Mouse (Mus musculus) midbrain, postnatal 0 days (tissue): ENCODE measurements around the gene Gse1. TPM values are rescaled to one million over a fixed set of nuclear protein-coding genes. Genes with fewer than 3 reads are reported as not detected.

Experiments
- ATAC-seq: fragments of 200-750 bp; cut with Nextera tagmentation; 2 replicates; pipeline ENCODE4 v1.8.0; 2017; ENCODE audit warnings: moderate number of reproducible peaks, mild to moderate bottlenecking, moderate TSS enrichment, moderate library complexity; ENCODE audit not compliant: low FRiP score
- DNase-seq: peaks from one replicate; pipeline ENCODE4 v3.0.0-alpha.2; 2015; ENCODE audit warnings: low spot score
- H3K27ac ChIP-seq: fragments of 300-500 bp; sonication (generic); 2 replicates; pipeline ENCODE4 v1.5.1; 2014; ENCODE audit warnings: low read depth, mild to moderate bottlenecking, low read length, mixed read lengths
- H3K27me3 ChIP-seq: fragments of 300-500 bp; sonication (generic); 2 replicates; pipeline ENCODE4 v1.6.1; 2014; ENCODE audit warnings: low read length, control low read depth, mixed read lengths; ENCODE audit not compliant: insufficient read depth
- H3K36me3 ChIP-seq: fragments of 300-500 bp; sonication (generic); 2 replicates; pipeline ENCODE4 v1.6.1; 2014; ENCODE audit warnings: low read length, control low read depth, mixed read lengths; ENCODE audit not compliant: insufficient read depth
- H3K4me1 ChIP-seq: fragments of 300-500 bp; sonication (generic); 2 replicates; pipeline ENCODE4 v1.6.1; 2014; ENCODE audit warnings: mild to moderate bottlenecking, control low read depth, antibody characterized with exemption, low read length, mixed read lengths; ENCODE audit not compliant: insufficient read depth
- H3K4me2 ChIP-seq: fragments of 300-500 bp; sonication (generic); 2 replicates; pipeline ENCODE4 v1.6.1; 2014; ENCODE audit warnings: low read depth, mild to moderate bottlenecking, low read length, mixed read lengths; ENCODE audit not compliant: poor library complexity, severe bottlenecking
- H3K4me3 ChIP-seq: fragments of 300-500 bp; sonication (generic); 2 replicates; pipeline ENCODE4 v1.5.1; 2014; ENCODE audit warnings: low read depth, mild to moderate bottlenecking, low read length, moderate library complexity
- H3K9ac ChIP-seq: fragments of 300-500 bp; sonication (generic); replicated peaks from 2 replicates; pipeline ENCODE4 v1.6.1; 2014; ENCODE audit warnings: mild to moderate bottlenecking, low read length, moderate library complexity, mixed read lengths; ENCODE audit not compliant: poor library complexity, severe bottlenecking
- H3K9me3 ChIP-seq: fragments of 300-500 bp; sonication (generic); 2 replicates; pipeline ENCODE4 v1.6.1; 2016; ENCODE audit warnings: low read length, control low read depth
- CTCF ChIP-seq: IDR thresholded peaks from 2 replicates; pipeline ENCODE4 v1.5.1; 2016; ENCODE audit warnings: antibody characterized with exemption, mild to moderate bottlenecking
- WGBS: fragments of 180-500 bp; shearing (Covaris S2); extraction: QIAGEN DNeasy Blood & Tissue Kit; methylation state at CpG from one replicate; pipeline ENCODE4 v1.1.7; 2014; 5-methylcytosine and 5-hydroxymethylcytosine counted together
- polyA plus RNA-seq: library from polyadenylated mRNA; unstranded; fragments of >200 nt; fragmentation: Nextera tagmentation; extraction: Ambion mirVana; gene quantifications from 2 replicates; pipeline ENCODE4 v1.2.1, GENCODE M21; 2015
- total RNA-seq: library from RNA; depleted of rRNA; stranded (reverse); fragments of >200 nt; gene quantifications from 2 replicates; pipeline ENCODE4 v1.2.3, GENCODE M21; 2014

Gse1 gene
- total and polyA plus RNA-seq, 2 experiments from 2014 or later, result 12.4 to 51.3 TPM

DNA sequence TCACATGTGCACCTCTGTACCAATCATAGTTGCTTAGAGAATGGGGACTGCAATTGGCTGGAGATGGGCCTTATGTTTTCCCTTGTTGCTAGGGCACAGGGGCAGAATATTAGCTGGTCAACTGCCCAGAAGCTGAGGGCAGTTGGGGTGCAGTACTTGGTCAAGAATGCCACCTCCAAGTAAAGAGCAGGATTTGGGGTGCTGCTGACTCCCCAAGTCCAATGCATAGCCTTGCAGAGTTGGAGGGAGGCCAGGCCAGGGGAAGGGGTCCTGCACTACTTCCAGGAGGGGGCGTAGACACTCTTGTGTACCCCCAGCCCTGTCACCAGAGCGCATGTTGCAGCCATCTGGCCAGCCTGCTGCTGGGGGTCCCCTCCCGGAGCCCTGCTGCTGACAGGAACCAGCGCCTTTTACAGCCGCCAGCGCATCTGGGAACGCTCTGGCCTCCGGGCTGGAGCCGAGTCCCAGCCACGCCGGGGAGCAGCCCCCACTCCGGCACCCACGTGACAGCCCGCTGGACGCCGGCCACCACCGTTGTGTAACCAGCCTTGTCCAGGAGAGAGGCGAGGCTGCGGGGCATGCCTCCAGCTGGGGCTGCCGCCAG is 37.3 kb upstream of the Gse1 start:
- H3K4me1 ChIP-seq, result peaks cover 4% of the 10 kb centered on the region; the same call in 1 of the 2 replicates
- 25% methylated on average over 20 of the region's 20 CpGs for WGBS
- no peaks in the 10 kb centered on the region for H3K9me3 ChIP-seq
- peak overlapping the region; percentile 41 for H3K4me2 ChIP-seq
- H3K9ac ChIP-seq, result 0 out of 2 replicates have a peak overlapping the region, but pooled peaks have one; percentile 36
- ATAC-seq (peak; percentile 90), DNase-seq (peak; percentile 86)
- H3K27ac ChIP-seq, result peak overlapping the region; percentile 74
- no peaks in the 10 kb centered on the region for H3K36me3 ChIP-seq
- H3K27me3 ChIP-seq, result no peaks in the 10 kb centered on the region
- no peak overlapping the region for H3K4me3 ChIP-seq
- TF ChIP-seq CTCF, result peak; percentile 28

DNA sequence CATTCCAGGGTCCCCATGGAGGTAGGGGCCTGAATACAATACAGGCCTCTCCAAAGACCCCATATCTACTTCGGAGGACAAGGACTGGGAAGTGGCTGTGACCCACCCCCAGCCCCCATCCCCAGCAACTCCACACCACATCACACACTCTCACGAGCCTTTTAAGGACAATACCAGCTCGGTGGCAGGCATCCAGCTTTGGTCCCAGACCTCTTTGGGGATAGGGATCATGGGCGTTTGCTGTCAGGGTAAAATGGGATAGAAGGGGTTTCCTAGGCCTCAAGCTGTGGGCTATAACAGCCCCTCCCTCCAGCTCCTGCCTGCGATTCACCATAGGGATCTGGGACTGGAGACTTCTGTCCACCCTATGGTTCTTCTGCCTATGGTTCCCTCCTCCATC is 36.6 kb upstream of the Gse1 start:
- no peak for TF ChIP-seq CTCF
- Histone ChIP-seq H3K4me2 (no peak overlapping the region; the same call in 1 of the 2 replicates), H3K36me3 (no peaks in the 10 kb centered on the region), H3K27me3 (no peaks in the 10 kb centered on the region), H3K4me1 (peaks cover 4% of the 10 kb centered on the region; the same call in 1 of the 2 replicates), H3K9ac (no peak overlapping the region), H3K27ac (no peak overlapping the region), H3K4me3 (no peak overlapping the region), H3K9me3 (no peaks in the 10 kb centered on the region)
- 55% methylated on average over 5 of the region's 5 CpGs for WGBS
- DNase-seq (no peak), ATAC-seq (no peak)

DNA sequence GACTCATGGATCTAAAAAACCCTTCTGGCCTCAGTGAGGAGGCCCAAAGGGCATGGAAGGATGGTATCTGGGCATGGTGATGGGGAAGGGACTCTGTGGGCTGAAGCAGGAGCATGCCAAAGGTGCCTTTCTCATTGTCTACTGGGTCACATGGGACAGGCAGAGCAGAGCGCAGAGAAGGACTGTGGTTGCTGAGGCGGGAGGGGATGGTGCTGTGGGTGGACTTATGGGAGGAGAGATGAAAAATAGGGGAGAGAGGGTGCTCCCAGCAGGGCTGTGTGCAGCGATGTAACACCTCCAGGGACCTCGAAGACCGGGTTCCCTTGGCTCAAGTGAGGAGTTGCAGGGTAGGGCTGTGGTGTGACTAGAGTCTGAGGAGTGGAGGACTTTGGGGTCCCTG is 36.1 kb upstream of the Gse1 start:
- no peaks in the 10 kb centered on the region for H3K36me3 ChIP-seq
- no peak overlapping the region for H3K27ac ChIP-seq
- peaks cover 4% of the 10 kb centered on the region; the same call in 1 of the 2 replicates for H3K4me1 ChIP-seq
- H3K27me3 ChIP-seq, result no peaks in the 10 kb centered on the region
- H3K4me3 ChIP-seq, result no peak overlapping the region
- no peak for DNase-seq
- no peaks in the 10 kb centered on the region for H3K9me3 ChIP-seq
- no peak for TF ChIP-seq CTCF
- no peak for ATAC-seq
- H3K9ac ChIP-seq, result no peak overlapping the region
- WGBS, result 98% methylated on average over 5 of the region's 5 CpGs
- H3K4me2 ChIP-seq, result no peak overlapping the region

DNA sequence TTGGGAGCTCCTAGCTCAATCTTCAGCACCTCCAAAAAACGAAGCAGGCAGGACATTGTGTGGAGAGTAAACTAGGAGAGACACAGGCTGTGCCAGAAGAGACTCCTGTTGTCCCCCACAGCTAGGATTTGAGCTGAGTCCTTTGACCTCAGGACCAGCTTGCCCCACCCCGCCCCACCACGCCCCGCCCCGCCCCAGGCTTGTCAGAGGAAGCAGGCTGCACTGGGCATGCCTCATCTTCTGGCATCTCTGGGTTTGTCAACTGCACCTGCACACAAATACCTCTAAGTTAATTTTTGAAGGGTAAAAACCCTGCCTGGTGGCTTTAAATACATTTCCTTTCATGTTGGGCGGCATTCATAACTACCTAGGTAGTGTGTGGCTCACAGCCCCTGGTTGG is 26.9 kb upstream of the Gse1 start:
- no peak for ATAC-seq
- no peak overlapping the region for H3K27ac ChIP-seq
- H3K27me3 ChIP-seq, result no peaks in the 10 kb centered on the region
- H3K4me2 ChIP-seq, result no peak overlapping the region
- no peaks in the 10 kb centered on the region for H3K36me3 ChIP-seq
- H3K9me3 ChIP-seq, result no peaks in the 10 kb centered on the region
- H3K4me1 ChIP-seq, result no peaks in the 10 kb centered on the region
- no peak overlapping the region for H3K4me3 ChIP-seq
- TF ChIP-seq CTCF, result no peak
- no peak overlapping the region for H3K9ac ChIP-seq
- DNase-seq, result no peak
- 87% methylated on average over 6 of the region's 6 CpGs for WGBS

DNA sequence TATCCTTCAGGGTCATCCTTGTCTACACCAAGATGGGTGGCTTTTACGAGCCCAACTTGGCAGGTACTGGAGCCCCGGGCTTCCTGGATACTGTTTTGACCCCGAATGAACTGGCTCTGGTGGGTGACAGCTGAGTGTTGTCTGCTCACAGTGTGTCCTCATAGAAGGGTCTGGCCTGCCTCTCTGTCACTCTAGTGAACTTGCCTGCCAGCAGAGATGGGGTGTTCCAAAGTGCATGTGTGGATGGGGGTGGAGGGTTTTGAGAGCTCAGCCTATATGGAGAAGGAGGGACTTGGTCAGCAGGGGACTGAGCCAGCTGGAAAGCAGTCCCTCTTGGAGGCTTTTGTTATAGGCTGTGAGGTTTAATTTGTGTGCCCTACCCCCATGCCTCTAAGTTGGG is 25.7 kb upstream of the Gse1 start:
- TF ChIP-seq CTCF, result no peak
- H3K27me3 ChIP-seq, result no peaks in the 10 kb centered on the region
- no peak overlapping the region for H3K4me3 ChIP-seq
- no peak overlapping the region for H3K27ac ChIP-seq
- no peak overlapping the region for H3K4me2 ChIP-seq
- WGBS, result 52% methylated on average over 3 of the region's 3 CpGs
- H3K36me3 ChIP-seq, result no peaks in the 10 kb centered on the region
- H3K4me1 ChIP-seq, result no peaks in the 10 kb centered on the region
- H3K9me3 ChIP-seq, result no peaks in the 10 kb centered on the region
- no peak overlapping the region for H3K9ac ChIP-seq
- no peak for ATAC-seq
- DNase-seq, result no peak

DNA sequence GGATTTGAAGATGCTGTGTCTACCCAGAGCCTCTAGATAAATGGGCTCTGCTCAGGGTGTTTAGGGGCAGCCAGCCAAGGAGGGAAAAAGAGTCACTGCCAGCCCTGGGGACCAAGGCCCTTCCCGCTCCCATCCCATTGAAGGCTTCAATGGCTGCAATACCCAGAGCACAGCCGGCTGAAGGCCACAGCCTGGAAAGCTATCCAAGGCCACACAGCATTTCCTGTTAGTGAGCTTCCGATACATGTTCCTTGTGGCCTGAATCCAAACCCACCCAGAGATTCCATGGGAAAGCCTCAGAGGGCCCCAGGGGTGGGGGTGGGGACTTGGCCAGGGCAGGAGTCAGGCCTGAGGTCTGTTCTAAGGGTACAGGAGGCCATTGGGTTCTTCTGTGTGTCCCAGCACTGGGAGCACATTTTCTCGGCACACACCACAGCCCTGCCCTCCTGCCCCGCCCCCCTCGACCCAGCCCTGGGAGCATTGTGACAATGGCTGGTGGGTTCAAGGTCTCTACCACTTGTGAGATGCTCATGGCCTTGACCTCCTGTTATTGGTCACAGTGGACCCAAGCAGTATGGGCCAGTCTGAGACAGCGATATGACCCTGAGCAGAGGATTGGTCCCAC is 23.4 kb upstream of the Gse1 start:
- H3K9ac ChIP-seq, result no peak overlapping the region
- no peak overlapping the region for H3K4me3 ChIP-seq
- TF ChIP-seq CTCF, result no peak
- H3K27ac ChIP-seq, result no peak overlapping the region
- H3K4me2 ChIP-seq, result no peak overlapping the region
- H3K9me3 ChIP-seq, result no peaks in the 10 kb centered on the region
- H3K4me1 ChIP-seq, result no peaks in the 10 kb centered on the region
- peak; percentile 32 for DNase-seq
- no peak for ATAC-seq
- no peaks in the 10 kb centered on the region for H3K36me3 ChIP-seq
- WGBS, result 63% methylated on average over 7 of the region's 7 CpGs
- no peaks in the 10 kb centered on the region for H3K27me3 ChIP-seq
